Mouse (Mus musculus) liver, adult 2 months (tissue): ENCODE measurements at regions not wholly inside any gene's neighbourhood (a gene's known extent, or its start where the extent isn't known, plus 50 kb on each side); places are given as distances from the start of the nearest gene placed in this dataset.

Source experiments
- DNase-seq: peaks from one replicate; pipeline ENCODE4 v3.0.0-alpha.2; 2011; ENCODE audit warnings: low read depth, low spot score; ENCODE audit errors: extremely low read depth
- H3K27ac ChIP-seq: fragments of 200-500 bp; replicated peaks from 2 replicates; pipeline ENCODE4 v1.5.1; 2012; ENCODE audit warnings: low read depth, mild to moderate bottlenecking, control low read depth, inconsistent platforms, low read length; ENCODE audit not compliant: insufficient read depth
- H3K27me3 ChIP-seq: fragments of 200-500 bp; 2 replicates; pipeline ENCODE4 v1.6.1; 2012; ENCODE audit warnings: mild to moderate bottlenecking, moderate library complexity, low read length, inconsistent platforms; ENCODE audit not compliant: control insufficient read depth, insufficient read depth
- H3K36me3 ChIP-seq: fragments of 200-500 bp; 2 replicates; pipeline ENCODE4 v1.6.1; 2012; ENCODE audit warnings: low read length, inconsistent platforms; ENCODE audit not compliant: control insufficient read depth, insufficient read depth
- H3K4me1 ChIP-seq: fragments of 200-500 bp; 2 replicates; pipeline ENCODE4 v1.6.1; 2011; ENCODE audit warnings: low read length; ENCODE audit not compliant: control insufficient read depth, insufficient read depth
- H3K4me3 ChIP-seq: fragments of 200-500 bp; 2 replicates; pipeline ENCODE4 v1.5.1; 2011; ENCODE audit warnings: low read depth, mild to moderate bottlenecking, control low read depth, low read length, moderate library complexity; ENCODE audit not compliant: insufficient read depth
- H3K79me2 ChIP-seq: fragments of 200-500 bp; 2 replicates; pipeline ENCODE4 v1.6.1; 2012; ENCODE audit warnings: inconsistent platforms, mild to moderate bottlenecking, low read length, moderate library complexity; ENCODE audit not compliant: control insufficient read depth, insufficient read depth
- H3K9ac ChIP-seq: fragments of 200-500 bp; 2 replicates; pipeline ENCODE4 v1.6.1; 2012; ENCODE audit warnings: low read depth, mild to moderate bottlenecking, control low read depth, inconsistent platforms, low read length
- CTCF ChIP-seq: fragments of 200-500 bp; IDR thresholded peaks from 2 replicates; pipeline ENCODE4 v1.5.1; 2011; ENCODE audit warnings: low read depth, low read length, control low read depth
- POLR2A ChIP-seq: fragments of 200-500 bp; IDR thresholded peaks from 2 replicates; pipeline ENCODE4 v1.6.1; 2011; ENCODE audit warnings: low read length, control low read depth; ENCODE audit not compliant: insufficient read depth; ENCODE audit errors: extremely low read depth
- WGBS: fragments of 180-500 bp; shearing (Covaris S2); methylation state at CpG from one replicate; pipeline ENCODE4 v1.1.7; 2018; 5-methylcytosine and 5-hydroxymethylcytosine counted together

DNA sequence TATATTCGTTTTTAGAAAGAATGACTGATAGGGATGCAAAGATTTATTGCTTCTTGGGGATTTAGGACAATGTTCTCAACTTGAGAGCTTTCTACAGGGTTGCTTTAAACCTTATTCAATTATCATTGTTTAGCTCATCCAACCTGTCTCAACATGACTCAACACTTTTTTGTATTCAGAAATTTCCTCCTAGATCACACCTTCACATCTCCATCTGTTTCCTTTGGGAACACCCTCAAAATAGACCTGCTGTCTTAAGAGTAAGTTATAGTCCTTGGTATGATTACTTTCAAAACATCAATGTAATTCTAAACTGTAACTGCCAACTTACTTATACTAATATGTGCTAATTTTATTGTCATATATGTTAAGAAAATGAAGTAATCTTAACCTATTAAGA is 114.8 kb upstream of the Olfm3 start:
- Histone ChIP-seq H3K27me3 (no peaks in the 10 kb centered on the region), H3K4me1 (no peaks in the 10 kb centered on the region), H3K27ac (no peak overlapping the region), H3K9ac (no peak overlapping the region), H3K36me3 (no peaks in the 10 kb centered on the region), H3K79me2 (no peaks in the 10 kb centered on the region), H3K4me3 (no peak overlapping the region)
- 10% methylated on average over 1 of the region's 1 CpGs for WGBS
- no peak for TF ChIP-seq CTCF
- no peak for TF ChIP-seq POLR2A
- DNase-seq = no peak

DNA sequence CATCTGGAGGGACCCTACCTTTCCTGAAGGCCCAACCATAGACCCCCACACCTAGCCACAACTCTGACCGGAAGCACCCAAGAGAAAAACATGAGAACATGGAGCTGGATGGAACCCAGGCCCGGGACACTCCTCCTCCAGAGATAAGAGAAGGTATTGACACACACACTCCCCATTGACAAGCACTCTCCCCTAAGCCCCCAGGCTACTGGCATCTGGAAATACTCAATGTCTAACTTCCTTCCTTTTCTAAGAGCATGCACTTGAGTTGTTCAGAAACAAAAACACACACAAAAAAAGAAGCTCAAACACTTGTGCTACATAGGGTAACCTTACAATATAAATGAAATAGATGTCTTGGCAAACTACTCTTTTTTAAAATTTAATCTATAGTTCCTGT is 113.9 kb upstream of the Olfm3 start:
- Histone ChIP-seq H3K36me3 (no peaks in the 10 kb centered on the region), H3K27me3 (no peaks in the 10 kb centered on the region), H3K4me1 (no peaks in the 10 kb centered on the region), H3K27ac (no peak overlapping the region), H3K4me3 (no peak overlapping the region), H3K79me2 (no peaks in the 10 kb centered on the region), H3K9ac (no peak overlapping the region)
- WGBS = 39% methylated on average over 2 of the region's 2 CpGs
- DNase-seq = no peak
- no peak for TF ChIP-seq POLR2A
- no peak for TF ChIP-seq CTCF

DNA sequence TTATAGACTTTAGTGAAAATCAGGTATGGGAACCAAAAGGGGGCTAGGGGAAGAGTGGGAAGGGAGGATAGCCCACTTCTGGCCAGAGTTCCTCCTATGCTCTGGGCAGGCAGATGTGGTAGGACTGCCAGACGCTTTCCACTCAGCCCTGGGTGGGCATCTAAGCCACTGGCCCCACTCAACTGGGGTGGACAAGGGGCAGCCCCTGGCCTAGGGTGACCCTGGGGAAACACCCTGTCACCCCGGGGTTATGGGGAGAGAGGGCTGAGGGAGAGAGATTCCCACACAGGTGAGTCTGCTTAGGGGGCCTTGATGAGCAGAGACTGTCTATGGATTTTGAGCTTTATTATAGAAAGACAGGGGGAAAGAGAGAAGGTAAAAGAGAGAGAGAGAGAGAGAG is 70.8 kb upstream of the Olfm3 start:
- no peak for DNase-seq
- H3K4me1 ChIP-seq = no peaks in the 10 kb centered on the region
- WGBS = 75% methylated on average over 2 of the region's 2 CpGs

More for the DNA sequence above, 70.8 kb upstream of the Olfm3 start:
- no peak overlapping the region for H3K9ac ChIP-seq
- no peaks in the 10 kb centered on the region for H3K27me3 ChIP-seq
- H3K27ac ChIP-seq = no peak overlapping the region
- no peaks in the 10 kb centered on the region for H3K79me2 ChIP-seq
- H3K36me3 ChIP-seq = no peaks in the 10 kb centered on the region
- no peak for TF ChIP-seq CTCF
- no peak for TF ChIP-seq POLR2A
- H3K4me3 ChIP-seq = no peak overlapping the region
